Mouse (Mus musculus) thymus, postnatal 25 days (tissue): ENCODE data around the gene Cmbl.

Experiments used
- DNase-seq: peaks from one replicate; pipeline ENCODE4 v3.0.0; 2022

The Cmbl gene

DNA sequence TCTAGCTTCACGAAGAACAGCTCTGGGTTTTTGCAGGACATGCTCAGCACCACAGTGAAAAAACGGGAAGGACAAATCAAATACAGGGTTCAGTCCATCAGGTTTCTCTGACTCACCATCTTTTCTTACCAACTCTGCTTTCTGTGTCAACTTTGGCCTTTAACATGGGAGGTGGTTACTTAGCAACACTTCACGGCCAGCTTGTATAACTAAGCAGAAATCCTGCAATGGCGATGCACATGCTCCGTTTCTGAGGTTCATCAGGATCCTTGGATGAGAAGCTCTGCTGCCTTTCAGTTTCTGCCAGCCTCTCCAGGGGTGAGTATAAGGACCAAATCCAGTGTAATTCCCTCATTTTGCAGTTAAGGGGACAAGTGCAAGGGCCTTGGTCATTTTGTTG, at the start of gene Cmbl:
Gene Cmbl (plus strand): TSS at position 206 of the 400 bp plus-strand sequence.
- DNase-seq = no peak

DNA sequence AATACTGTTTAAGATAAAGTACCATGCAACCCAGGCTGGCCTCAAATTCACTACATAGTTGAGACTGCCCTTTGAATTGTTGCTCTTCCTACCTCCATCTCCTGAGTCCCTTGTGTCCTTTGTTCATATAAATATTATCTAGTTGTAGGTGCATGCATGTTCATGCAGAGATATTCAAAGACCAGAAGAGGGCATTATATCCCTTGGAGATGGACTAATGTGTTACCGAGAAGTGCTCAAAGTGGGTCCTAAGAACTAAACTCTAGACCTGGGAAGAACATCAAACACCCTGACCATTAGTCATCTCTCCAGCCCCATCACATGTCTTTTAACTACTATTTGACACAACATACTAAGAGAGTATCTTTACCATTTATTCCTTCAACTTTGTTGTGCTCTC, 48.0 kb upstream of the Cmbl start:
- no peak for DNase-seq

DNA sequence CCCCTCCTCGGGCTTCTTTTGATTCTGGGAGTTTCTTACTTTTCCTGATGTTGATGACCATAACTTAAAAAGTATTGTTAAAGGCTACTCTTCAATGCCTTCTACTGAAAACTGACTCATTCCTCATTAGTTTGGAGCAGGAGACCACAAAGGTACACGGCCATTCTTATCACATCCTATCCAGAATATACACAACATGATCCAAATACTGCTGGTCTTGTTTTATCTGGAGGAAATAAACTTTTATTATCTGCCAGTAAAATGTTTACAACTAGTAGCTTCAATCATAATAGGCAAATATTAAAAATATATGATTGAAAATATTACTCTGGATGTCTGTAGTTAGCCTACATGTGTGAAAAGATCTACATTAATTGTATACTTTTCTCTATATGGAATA, 46.8 kb upstream of the Cmbl start:
- DNase-seq = no peak

DNA sequence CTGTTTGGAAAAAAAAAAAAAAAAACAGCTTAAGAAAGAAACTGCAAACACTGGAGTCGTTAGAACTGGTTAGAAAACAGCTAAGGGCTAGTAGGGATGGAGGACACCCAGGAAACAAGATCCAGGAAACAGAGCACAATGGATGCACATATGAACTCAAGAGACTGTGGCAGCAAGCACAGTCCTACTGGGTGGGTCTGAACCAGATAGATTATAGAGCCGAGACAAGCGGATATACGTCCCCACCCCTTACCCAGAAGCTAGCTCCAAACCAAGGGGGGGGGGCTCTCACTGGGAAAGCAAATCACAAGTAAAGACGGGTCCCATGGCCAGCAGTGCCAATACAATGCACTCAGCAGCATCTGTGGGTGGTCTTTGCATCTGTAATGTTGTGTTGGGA, 46.2 kb upstream of the Cmbl start:
- DNase-seq = no peak

DNA sequence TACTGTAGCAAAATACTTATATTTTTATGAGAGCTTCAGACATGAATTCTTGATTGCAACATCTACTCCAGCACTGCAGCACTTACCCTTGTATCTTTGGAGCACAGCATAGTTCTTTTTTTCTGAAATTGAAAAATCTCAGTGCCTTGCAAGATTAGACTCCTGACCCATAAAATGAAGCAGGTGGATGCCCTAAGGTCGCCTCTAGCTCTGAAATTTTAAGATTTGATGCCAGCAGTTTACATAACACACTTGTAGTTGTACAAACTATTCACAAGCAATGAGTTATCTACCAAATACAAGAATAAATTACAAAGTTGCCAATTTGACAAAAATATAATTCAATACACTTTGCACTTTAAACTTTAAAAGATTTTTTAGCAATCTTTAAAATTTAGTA, 38.7 kb upstream of the Cmbl start:
- DNase-seq = no peak

DNA sequence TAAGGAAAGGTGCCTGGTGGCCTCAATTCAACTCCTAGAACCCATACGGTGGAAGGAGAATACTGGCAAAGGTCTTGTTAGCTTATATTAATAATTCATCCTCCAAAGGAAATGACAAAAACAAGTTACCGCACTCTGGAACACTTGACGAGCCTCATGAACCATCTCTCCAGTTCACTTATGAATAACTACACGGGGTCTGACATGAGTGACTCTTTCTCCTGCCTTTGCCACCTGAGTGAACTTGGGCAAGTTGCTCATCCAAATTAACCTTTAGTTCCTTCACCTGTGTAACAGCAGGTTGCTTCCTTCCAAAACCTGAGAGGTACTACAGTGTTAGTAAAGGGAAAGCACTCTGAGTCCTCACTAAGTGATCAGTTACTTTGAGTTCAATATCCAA, 36.7 kb upstream of the Cmbl start:
- DNase-seq = no peak

DNA sequence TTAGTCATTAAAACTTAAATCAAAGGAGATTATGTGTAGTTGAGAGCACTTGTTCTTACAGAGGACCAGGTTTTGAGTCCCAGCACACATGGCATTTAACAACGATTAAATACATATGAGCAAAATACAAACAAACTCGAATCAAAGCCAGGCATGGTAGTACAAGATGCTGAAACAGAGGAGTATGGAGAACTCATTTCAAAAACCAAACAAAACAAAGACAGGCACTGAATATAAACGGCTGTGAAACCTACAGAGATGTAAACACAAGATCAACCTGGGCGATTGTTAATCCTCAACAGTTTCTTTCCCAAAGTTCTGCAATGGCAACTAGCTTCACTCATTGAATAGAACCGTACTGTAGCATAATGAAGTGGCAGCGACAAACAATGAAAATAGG, 36.1 kb upstream of the Cmbl start:
- no peak for DNase-seq

DNA sequence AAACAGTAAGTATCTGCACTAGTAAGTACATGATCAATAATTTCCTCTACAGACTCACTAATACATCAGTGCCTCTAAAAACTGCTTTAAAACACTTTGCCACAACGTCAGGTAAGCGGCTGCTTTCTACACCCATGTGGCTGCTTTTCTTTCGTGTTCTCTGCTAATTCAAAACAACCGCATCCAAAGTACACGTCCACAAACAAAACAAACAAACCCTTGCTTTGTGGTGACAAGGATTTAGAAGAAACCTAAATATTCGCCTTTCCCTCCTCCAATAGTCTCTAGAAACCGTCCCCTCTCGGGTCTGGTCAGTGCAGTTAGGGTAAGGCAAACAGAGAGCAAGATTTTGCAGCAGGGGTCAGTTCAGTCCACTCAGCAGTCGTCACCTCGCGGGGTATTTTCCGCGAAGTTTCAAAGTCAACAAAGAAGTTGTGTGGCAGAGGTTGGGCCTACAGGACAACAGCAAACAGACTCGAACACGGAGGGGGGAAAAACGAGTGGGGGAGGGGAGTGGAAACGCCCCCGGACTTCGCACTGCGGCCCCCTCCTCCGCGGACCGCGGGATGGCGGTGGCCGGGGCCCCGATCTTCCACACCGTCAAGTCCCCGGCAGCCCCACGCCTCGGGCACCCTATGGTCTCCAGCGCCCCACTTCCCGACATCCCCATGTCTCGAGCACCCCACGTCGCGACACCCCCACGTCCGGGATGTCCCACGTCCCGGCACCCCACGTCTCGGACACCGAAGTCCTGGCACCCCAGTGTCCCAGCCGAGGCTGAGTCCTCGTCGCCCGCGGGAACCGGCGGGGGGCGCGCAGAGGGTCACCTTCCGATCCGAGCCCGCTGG, 35.2 kb upstream of the Cmbl start:
- peak; percentile 52 for DNase-seq

DNA sequence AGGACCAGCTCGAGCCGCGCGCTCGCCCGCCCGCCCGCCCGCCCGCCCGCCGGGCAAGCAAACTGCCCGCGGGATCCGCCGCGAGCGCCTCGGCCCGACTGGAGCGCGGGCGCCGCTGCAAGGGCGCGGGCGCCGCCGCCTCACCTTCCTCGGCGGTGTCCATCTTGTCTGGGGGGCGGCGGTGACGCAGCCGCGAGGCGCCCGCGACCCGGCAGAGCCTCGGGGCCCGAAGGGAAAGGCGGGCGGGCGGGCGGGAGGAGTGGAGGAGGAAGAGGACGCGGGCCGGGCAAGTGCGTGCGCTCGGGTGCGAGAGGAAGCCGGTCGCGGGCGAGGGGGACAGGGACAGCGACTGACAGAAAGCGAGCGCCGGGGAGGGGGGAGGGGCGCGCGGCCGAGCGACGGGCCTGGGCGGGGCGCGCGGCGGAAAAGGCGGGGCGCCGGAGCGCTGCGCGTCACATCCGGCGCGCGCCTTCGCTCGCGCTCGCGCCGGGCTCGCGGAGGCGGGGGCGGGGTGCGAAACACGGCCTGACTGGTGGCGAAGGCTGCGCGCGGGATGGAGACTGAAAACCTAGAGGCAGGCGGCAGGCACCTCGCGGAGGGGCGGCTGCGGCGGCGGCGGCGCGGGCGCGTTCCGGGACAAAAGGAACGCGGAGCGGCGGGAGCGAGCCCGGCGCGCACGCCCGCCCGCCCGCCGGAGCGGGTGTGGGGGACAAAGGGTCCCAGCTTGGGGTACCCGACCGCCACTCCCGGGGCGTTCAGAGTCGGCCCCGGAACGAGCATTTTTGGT, 34.3 kb upstream of the Cmbl start, which contains the start of gene March6:
Gene March6 (minus strand): TSS at position 395 of the 787 bp plus-strand sequence.
- DNase-seq = peak; percentile 93

DNA sequence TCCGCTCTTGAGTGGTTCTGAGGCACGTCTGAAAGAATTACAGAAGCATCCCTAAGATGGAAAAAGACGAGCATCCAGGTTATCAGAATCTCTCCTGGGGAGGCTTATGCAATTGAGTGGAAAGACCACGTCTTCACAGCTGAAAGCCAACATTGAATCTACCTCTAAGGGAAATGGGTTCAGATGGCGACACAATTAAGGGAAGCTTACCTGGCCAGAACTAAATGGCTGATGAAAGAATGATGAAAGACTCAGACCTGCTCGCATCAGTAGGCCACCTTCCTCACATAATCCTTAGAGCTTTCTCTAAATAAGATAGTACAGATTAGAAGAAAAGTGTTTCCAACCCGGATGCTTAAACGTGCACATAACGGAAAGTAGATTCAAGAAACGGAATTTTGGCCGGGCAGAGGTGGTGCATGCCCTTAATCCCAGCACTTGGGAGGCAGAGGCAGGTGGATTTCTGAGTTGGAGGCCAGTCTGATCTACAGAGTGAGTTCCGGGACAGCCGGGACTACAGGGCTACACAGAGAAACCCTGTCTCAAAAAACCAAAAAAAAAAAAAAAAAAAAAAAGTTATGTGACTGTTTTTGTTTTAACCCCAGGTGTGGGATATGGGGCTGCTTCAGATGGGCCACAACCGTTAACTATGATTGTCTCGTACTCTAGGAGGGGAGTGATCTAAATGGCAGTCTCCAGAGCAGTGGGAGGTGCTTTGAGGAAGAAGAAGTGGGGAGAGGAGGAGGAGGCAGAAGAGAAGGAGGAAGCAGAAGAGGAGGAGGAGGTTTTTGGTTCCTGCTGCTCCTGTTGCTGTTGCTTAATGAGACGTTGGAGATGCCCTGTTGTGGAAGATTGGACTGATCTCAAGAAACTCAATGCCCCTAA, 33.5 kb upstream of the Cmbl start:
- DNase-seq = peak; percentile 50

DNA sequence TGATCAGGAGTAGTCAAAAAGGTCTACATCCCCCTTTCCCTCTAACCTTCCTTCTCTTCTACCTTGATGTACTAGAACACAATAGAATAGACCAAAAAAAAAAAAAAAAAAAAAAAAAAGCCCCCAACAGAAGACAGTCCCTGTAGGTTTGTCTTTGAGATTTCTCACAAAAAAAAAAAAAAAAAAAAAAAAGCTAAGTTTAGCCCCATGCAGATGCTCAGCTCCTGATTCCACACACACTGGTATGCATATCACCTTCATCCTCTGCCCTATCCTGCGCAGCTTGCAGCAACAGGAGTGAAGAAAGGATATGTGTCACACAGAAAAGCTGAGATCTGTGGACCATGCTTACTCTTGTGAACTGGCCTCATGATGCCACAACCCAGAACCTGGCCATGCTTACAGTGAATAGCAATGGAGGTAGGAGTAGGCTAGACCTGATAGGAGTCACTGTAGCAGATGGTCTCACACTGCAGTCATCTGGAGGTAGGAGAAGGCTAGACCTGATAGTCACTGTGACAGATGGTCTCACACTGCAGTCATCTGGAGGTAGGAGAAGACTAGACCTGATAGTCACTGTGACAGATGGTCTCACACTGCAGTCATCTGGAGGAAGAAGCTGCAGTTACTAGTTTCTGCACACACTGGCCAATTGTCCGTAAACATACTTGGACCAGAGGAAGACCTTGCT, 32.7 kb upstream of the Cmbl start:
- DNase-seq = peak; percentile 11

DNA sequence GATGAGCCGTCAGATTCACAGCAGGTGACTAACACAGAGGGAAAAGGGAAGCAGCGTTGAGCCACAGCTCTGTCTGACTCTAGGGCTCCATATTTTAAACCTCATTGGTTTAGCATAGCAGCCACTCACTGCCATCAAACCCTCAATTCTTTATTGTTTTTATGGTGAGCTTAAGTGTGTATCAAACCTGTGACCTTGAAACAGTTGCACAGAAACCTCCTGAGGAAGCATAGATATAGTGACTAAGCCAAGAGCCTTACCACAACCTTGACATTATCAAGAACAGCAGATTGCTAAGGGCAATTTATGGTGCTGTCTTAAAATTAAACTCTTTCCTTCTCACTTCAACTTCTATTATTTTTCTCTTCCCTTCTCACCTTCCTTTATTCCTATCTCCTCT, 31.7 kb upstream of the Cmbl start:
- DNase-seq = no peak

DNA sequence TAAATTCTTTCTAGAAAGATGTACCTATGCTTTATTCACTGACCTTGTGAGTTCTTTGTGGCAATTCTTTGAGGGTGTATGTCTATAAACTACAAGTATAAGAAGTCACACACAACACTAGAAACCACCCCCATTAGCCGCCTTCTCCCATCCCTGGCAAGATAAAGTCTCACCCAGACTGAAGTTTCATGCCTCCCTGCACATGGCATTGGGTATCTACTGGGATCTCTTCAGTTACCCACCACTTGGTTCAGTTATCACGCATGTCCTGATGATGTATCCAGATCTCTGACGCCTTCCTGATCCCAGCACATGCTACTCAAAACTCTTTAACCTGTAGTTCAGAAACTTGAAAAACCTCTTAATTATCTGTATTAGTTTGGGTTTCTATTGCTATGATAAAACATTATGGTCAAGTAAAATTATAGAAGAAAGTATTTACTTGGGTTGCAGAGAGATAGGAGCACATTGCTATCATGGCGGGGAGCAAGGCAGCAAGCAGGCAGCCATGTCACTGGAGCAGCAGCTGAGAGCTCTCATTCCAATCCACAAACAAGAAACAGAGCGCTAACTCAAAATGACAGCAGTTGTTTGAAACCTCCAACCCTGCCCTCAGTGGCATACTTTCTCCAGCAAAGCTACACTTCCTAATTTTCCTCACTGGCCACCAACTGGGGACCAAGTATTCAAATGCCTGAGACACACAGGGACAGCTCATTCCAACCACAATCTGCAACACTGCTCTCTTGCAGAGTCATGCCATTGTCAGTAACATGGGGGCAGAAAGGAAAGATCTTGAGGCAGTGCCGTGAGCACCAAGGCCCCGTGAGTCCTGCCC, 30.5 kb upstream of the Cmbl start:
- no peak for DNase-seq

DNA sequence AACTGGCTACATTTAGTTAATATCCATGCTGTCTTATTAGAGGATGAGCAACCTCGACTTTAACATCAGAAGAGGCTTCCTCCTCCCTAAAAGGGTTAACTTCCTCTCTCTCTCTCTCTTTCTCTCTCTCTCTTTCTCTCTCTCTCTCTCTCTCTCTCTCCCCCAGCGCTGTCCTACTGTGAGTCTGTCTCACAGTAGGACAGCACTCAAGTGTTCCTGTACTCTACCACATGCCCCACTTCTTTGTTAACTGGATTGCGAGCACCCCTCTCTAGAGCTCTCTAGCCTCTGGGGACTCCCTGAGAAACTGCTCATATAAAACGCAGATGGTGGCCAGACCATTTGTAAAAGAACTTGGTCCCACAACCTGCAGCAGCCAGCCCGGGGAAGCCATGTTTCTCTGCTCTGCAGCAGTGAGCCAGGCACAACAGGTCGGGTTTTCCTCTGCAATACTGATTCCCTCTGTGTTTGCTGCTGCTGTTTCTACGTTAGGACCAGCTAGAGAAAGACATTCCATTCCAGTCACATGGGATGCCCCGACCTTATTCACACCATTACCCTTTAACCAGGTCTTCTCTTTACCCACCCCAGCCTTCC, 29.8 kb upstream of the Cmbl start:
- DNase-seq = no peak

DNA sequence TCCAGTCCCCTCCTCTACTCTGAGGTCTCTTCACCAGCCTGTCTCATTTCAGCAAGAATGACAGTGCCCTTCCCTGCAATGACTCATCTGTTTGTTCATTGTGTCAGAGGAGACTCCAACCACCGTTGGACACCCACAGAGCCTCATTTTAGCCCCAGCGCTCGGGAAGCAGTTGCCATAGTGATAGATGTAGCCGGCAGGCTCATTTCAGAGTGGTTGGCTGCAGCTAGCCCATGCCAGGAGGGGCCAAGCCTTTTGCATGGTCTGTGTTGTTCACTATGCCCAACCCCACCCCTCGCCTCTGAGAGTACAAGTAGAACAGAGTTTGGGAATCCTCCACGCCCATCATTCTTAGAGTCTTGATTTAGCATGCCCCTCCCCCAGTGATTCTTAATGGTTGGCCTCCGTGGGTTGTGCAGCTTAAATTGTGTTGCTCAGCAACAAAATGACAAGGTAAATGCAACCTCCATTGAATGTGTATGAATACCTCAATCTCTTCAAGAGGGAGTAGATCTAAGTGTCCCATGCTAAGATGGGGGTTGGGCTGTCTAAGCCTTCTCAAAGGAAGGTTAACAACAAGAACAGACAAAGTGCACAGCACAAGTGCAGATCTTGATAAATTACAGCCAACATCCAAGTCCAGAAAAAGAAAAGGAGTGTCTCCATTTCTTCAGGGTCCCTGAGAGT, 29.0 kb upstream of the Cmbl start:
- no peak for DNase-seq

DNA sequence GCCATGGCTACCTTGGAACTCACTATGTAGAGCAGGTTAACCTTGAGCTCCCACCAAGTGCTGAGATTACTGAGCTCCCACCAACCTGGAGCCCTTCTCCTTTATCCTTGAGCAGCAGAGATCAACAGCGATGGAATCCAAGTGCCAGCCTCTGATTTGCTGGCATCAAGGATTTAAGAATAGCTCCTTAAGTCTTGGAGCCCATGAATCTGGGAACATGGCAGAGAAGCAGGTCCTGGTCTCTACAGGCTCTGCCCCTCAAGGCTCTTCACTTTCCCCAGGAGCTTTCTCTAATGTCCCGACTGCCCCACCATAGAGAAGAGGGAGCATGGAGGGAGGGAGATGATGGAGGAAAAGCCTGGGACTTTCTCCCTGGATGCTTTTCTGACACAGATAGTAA, 27.5 kb upstream of the Cmbl start:
- DNase-seq = no peak

DNA sequence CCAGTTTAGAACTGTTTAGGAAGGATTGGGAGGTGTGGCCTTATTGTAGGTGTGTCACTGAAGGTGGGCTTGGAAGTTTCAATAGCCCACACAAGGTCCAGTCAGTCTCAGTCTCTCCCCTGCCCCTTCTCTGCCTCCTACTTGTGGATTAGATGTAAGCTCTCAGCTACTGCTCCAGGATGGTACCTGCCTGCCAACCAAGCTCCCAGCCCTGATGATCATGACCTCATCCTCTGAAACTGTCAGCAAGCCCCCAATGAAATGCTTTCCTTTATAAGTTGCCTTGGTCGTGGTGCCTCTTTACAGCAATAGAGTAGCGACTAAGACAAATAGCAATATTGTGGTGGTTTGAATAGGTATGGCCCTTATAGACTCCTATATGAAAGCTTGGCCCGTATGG, 26.8 kb upstream of the Cmbl start:
- DNase-seq = no peak

DNA sequence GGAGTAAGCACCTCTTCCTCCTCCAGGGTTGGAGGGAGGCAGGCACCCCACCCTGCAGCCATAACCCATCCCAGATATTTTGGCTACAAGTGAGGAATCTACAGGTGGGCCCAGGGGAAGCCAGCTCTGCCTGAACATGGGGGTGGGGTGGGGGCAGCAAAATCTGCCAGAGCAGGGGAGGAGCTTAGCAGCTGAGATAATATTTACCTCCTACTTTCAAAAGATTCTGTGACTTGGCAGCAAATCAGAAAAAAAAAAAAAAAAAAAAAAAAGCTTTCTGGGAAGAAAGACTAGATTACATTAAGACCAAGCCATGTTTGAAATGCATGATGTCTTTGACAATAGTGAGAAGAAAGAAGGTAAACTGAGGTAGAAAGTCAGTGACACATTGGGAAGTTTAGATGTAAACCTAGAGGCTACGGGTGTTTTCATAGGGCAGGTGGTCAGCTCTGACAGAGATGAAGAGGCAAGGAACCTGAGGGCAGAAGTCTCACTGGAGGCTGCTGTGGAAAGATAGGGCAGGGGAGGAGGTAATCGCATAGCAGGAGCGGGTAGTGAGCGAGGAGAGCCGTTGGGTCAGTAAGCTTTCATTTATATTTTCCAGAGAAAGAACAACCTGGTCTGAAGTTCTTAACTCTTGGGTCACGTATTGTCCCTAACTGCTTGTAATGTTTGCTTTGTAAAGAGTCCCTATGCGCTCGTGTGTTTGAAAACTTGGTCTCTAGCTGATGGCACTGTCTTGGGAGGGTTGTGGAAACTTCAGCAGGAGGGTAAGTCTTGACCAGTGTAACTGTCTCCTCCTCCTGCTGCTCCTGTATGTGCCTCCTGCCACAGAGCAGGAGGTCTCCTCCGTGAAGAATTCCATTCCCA, 25.3 kb upstream of the Cmbl start:
- DNase-seq = no peak

DNA sequence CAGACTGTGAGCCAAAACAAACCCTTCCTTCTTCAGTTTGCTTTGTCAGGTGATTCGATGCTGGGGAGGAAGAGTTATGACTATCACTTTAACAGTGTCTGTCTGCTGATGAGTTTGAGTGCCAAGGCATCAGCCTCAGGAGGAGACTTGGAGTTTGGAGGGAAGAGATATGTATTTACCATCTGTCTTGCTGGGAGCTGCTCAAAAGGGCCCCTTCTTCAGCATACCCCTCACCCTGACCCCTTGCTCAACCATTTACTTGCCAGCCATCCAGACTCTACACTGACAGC, 24.7 kb upstream of the Cmbl start:
- no peak for DNase-seq
